Mouse (Mus musculus) liver, adult 2 months (tissue): ENCODE measurements around the gene B3galt5.

Experiments
- CTCF ChIP-seq: fragments of 200-500 bp; IDR thresholded peaks from 2 replicates; pipeline ENCODE4 v1.5.1; 2011; ENCODE audit warnings: low read depth, low read length, control low read depth
- POLR2A ChIP-seq: fragments of 200-500 bp; IDR thresholded peaks from 2 replicates; pipeline ENCODE4 v1.6.1; 2011; ENCODE audit warnings: low read length, control low read depth; ENCODE audit not compliant: insufficient read depth; ENCODE audit errors: extremely low read depth

GRCm38 (mm10) chr16:96280719-96281605 is 45.4 kb downstream of the B3galt5 start:
- no peak for TF ChIP-seq POLR2A
- TF ChIP-seq CTCF = no peak
